Mouse (Mus musculus): Measurements from ENCODE around the gene Cpm.

The Cpm gene

DNA sequence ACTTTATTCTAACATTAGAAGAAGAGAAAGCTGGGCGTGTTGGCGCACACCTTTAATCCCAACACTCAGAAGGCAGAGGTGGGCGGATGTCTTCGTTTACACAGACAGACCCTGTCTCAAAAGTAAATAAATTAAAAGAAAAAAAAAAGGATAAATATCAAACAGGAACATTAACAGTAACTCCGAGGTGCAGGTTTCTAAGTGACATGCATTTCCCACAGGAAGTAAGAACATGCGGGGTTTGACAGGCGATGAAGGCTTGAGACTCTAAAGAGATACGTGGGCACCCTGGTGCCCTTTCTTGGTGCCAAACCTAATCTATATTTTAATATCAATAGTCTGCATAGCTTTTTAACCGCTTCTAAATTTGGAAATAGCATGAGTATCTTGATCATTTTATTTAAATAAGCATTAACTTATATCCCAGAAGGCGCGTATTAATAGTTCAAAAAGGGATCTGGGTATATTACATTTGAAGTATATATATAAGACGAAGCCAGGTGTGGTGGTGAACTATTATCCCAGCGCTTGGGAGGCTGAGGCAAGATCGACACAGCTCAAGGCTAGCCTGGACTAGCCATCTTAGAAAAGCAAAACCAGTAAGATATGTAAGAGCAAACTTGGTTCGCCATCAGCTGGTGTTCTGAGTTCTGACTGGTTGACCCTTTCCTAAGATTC lies 56.0 kb downstream of the Cpm start:
- in situ Hi-C loops (cut with MboI, MseI), result loop anchor here in 1 of 2 experiments (10.0 kb wide), 1 partner anchor 401 kb away; the partner anchor contains the start of gene Lyz2

DNA sequence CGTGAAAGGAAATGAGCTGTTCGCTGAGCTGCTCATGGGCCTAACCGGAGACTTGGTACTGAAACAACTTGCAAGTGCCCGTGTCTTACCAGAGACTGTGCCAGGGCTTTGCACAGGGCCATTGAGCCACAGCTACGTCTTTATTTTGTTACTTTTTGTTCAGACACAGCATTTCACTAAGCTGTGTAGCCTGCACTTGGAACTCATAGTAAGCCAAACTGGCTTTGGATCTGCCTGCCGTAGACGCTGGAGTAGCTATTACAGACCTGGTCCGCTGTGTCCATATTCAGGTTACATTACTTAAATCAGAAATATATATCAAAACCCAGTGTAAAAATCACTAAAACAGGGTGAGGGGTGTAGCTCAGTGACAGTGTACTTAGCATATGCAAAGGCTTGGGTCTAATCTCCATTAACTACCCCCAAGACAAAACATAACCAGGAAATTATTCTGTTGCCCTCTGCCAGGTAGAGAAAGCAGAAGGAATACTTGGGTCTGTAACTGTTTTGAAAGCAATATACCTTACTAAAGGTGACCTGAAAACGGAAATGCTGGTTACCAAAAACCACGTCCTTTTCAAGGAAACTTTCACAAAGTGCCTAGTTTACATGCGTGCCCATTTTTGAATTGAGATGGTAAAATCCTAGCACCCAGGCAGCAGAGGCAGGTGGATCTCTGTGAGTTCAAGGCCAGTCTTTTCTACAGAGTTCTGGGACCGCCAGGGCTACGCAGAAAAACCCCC lies 56.7 kb downstream of the Cpm start:
- in situ Hi-C loops (cut with MboI, MseI), result loop anchor here in 1 of 2 experiments (10.0 kb wide), 1 partner anchor 401 kb away; the partner anchor contains the start of gene Lyz2

DNA sequence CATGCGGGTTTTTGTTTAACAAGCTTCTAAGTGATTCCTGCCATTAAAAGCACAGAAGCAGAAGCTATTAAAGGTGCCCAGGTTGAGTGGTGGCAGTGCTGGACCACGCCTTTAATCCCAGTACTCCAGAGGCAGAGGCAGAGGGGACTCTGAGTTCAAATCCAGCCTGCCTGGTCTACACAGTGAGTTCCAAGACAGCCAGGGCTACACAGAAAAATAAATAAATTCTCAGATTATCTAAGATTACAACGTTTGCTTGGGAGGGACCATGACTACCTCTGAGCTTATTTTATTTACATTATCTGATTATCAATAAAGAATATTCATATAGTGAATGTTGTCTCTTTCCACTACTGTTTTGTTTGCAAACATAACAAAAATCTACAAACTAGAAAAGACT lies 57.7 kb downstream of the Cpm start:
- in situ Hi-C loops (cut with MboI, MseI), result loop anchor here in 1 of 2 experiments (10.0 kb wide), 1 partner anchor 402 kb away; the partner anchor contains the start of gene Lyz2

DNA sequence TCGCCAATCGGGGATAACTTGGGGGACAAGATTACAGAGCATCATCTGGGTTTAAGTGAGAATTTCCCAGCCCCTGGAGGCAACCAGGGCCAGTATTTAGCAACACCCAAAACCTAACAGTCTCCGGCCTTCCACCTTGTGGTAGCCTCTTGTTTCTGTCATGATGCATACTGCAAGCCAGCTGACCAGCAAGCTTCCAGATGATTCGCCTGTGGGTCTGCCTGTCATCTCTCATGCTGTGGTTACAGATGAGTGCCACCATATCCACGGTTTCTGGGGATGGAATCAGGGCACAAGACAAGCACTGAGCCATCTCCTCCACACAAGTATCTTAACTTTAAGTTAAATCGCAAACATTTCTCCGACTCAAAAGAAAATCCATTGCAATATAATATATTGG lies 58.3 kb downstream of the Cpm start:
- in situ Hi-C loops (cut with MboI, MseI), result loop anchor here in 1 of 2 experiments (10.0 kb wide), 1 partner anchor 403 kb away; the partner anchor contains the start of gene Lyz2

DNA sequence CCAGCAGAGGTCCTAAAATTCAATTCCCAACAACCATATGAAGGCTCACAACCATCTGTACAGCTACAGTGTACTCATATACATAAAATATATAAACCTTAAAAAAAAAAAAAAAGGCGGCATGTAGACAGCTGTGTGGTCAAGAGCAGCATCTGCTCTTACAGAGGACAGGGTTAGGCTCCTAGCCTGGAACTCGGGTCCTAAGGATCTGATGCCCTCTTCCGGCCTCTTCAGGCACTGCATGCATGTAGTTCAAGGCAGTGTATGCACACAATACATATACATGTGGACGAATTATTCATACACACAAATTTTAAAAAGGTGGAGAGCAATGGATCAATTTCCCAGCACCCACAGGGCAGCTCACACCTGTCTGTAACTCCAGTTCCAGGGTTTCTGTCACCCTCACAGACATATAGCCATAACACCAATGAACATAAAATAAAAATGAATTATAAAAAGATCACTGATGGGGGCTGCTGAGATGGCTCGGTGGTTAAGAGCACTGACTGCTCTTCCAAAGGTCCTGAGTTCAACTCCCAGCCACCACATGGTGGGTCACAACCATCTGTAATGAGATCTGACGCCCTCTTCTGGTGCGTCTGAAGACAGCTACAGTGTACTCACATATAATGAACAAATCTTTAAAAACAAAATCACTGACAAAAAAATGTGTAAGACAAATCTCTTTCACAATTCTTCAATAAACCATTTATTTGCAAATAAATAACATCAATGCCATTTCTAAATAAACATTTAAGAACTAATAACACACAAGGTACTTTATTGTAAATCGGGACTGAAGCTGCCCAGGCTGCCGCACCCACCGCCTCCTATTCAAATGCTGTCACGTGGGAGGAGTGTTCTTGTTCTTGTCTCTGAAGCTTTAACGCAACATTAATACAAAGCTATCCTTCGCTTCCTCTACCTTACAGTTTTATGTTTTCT lies 59.2 kb downstream of the Cpm start:
- in situ Hi-C loops (cut with MboI, MseI), result loop anchor here in 1 of 2 experiments (10.0 kb wide), 1 partner anchor 404 kb away; the partner anchor contains the start of gene Lyz2

DNA sequence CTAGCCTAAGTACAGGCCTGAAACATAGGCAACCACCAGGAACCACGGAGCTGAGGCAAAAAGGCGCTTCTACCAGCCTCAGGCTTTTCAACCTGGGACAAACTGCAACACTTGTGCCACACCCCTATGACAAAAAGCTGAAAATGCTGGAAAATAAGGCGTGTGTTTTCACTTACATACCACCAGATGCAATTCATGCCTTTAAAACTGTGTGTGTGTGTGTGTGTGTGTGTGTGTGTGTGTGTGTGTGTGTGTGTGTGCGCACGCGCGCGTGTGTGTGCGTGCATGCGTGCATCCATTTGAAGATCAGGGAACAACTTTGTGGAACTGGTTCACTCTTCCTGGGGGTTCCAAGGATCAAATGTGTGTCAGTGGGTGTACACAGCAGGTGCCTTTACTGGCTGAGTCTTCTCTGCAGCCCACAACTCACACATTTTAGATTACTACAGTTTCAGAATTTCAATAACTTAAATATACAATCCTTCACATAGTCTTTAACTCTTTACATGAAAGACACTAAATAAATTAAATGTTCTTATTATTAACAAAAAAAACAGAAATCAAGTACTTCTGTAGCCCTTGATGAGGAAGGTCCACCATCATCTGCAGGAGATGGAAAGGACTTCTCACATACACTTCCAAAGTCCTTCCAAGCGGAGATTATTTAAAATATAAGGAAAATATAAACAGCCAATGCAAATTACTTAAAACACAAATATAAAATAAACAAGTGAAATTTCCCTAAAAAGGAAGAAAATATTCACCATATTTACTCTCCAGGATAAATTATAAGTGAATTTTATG lies 60.2 kb downstream of the Cpm start:
- in situ Hi-C loops (cut with MboI, MseI), result loop anchor here (10.0 kb wide), 2 partner anchors 325 to 405 kb away; partner anchors contain the start of gene Lyz2 (in 1 of the 2)

DNA sequence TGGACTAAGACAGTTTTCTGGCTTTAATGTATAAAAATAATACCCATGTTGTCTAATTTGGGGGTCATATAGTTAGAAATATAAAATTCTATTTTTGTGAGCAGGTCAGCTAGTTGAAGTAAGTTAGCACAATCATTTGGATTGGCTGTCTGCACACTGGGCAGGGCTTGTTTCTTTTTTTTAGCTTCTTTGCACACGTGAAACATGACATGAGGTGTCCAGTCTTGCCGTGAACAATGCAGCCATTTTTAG lies 60.7 kb downstream of the Cpm start:
- in situ Hi-C loops (cut with MboI, MseI), result loop anchor here in 1 of 2 experiments (10.0 kb wide), 1 partner anchor 325 kb away; no protein-coding TSS in a partner anchor

DNA sequence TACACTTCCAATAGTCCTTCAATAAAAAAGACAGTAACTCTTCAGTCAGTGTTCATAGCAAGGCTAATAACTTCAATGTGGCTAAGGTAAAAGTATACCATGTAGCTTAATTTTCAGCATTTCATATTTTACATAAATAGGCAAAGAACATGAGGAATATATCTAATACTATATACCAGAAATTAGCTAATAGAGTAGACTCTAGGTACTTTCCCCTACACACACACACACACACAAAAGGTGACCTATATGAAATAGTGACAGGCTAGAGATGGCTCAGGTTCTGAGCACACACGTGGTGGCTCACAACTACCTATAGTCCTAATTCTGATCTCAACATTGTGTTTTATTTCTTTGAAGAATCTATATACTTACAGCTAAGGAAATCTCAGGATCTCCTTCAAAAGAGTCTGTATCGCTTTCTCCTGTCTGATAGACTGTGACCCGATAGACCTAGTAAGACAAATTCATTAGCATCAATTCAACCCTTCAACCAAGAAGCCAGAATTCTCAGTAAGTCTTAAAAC lies 61.5 kb downstream of the Cpm start:
- in situ Hi-C loops (cut with MboI, MseI), result loop anchor here in 1 of 2 experiments (10.0 kb wide), 1 partner anchor 326 kb away; no protein-coding TSS in a partner anchor

DNA sequence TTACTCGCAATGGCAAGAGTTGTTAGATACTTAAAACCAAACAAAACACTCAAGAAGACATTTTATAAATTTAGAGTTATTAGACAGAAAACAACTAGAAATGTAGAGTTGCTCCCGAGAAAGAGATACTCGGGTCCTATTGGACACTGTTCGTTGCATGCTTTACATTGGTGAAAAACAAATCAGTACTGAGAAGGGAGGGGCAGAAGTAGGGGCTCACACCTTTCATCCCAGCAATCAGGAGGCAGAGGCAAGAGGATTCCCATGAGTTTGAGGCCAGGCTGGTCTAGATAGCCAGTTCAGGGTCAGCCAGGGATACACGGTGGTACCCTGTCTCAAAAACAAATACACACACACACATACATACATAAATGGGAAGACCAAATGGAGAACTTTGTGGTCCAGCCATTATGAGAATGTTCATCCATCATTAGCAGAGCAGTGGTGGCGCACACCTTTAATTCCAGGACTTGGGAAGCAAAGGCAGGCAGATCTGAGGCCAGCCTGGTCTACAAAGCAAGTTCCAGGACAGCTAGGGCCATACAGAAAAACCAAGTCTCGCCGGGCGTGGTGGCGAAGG lies 62.2 kb downstream of the Cpm start:
- in situ Hi-C loops (cut with MboI, MseI), result loop anchor here in 1 of 2 experiments (10.0 kb wide), 1 partner anchor 327 kb away; no protein-coding TSS in a partner anchor

DNA sequence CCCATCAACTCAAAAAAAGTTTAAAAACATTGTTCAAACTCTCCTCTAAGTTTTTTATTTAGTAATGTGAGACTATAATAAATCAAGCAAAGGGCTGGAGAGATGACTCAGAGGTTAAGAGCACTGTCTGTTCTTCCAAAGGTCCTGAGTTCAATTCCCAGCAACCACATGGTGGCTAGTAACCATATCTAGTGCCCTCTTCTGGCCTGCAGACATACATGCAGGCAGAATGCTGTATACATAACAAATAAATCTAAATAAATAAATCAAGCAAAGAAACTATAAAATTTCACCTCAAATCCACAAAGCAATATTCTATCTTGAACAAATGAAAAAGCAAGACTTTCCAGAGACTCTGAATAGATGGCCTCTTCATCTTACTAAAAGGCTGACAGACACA lies 62.9 kb downstream of the Cpm start:
- in situ Hi-C loops (cut with MboI, MseI), result loop anchor here in 1 of 2 experiments (10.0 kb wide), 1 partner anchor 327 kb away; no protein-coding TSS in a partner anchor

DNA sequence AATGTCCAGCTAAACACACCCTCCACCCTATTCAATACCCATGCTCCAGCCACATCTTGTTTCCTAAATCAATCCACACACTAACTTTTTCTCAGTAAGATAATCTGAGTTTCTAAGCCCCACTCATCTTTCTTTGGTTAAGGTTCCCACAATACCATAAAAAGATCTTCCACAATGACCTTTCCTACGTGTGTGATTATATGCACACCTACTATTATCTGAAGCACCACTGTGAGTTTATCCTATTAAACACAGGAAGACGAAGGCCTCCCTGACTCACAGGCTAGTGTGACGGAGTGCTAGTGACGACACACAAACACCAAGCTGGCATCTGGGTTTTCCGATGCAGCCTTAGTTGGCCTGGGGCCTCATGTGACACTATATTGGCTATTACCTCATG lies 63.7 kb downstream of the Cpm start:
- in situ Hi-C loops (cut with MboI, MseI), result loop anchor here in 1 of 2 experiments (10.0 kb wide), 1 partner anchor 328 kb away; no protein-coding TSS in a partner anchor

DNA sequence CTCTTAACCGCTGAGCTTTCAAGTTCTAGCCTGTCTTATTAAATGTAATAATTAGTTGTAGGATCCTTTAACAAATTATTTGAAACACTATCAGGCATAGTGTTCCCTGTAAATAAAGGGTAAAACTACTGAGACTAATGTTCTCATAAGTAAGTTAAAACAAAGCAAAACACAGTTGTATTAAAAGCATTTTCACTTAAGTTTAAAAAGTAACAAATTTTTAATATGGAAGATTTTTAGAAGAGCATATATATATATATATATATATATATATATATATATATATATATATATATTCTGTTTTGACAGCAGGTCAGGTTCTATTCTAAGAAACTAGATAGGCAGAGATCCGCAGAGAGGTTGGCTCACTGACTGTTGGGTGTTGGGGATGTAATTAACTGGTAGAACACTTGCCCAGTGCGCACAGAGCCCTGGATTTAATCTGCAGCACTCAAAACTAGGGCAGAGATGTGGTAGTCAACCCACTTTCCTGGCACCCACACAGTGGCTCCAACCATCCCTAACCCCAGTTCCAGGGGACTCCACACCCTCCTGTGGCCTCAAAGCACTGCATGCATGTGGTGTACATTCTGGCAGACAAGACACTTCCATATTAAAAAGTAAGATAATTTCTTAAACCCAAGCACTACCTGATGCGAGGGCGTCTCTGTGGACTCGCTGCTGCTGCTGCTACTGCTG lies 65.1 kb downstream of the Cpm start:
- in situ Hi-C loops (cut with MboI, MseI), result loop anchor here in 1 of 2 experiments (10.0 kb wide), 1 partner anchor 330 kb away; no protein-coding TSS in a partner anchor

DNA sequence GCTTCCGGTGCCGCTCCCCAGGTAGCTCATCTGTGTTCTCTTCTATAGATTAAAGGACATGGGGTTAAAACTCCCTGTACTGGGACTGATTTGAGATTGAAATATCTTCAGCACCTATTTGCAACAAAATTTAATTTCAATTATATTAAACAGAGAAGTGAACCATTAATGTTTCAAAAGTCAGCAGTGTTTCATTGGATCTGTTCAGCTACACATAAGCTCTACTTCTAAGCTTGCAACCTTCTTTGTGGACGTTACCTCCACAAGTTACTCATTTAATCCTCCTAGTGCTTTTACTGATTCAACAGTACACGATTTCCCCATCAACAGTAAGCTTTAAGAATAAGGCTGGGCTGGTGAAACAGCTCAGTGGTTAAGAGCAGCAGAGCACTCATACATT lies 65.7 kb downstream of the Cpm start:
- in situ Hi-C loops (cut with MboI, MseI), result loop anchor here in 1 of 2 experiments (10.0 kb wide), 1 partner anchor 330 kb away; no protein-coding TSS in a partner anchor

DNA sequence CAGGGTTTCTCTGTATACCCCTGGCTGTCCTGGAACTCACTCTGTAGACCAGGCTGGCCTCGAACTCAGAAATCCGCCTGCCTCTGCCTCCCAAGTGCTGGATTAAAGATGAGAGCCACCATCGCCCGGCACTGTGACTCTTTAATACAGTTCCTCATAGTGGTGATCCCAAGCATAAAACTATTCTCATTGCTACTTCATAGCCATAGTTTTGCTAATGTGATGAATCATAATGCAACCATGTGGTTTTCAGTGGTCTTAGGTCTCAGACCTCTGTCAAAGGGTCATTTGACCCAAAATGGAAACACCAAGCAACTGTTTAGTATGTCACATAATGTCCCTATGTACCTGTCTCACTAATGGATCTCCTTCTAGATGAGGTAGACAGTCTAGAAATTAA lies 66.3 kb downstream of the Cpm start:
- in situ Hi-C loops (cut with MboI, MseI), result loop anchor here in 1 of 2 experiments (10.0 kb wide), 1 partner anchor 331 kb away; no protein-coding TSS in a partner anchor

DNA sequence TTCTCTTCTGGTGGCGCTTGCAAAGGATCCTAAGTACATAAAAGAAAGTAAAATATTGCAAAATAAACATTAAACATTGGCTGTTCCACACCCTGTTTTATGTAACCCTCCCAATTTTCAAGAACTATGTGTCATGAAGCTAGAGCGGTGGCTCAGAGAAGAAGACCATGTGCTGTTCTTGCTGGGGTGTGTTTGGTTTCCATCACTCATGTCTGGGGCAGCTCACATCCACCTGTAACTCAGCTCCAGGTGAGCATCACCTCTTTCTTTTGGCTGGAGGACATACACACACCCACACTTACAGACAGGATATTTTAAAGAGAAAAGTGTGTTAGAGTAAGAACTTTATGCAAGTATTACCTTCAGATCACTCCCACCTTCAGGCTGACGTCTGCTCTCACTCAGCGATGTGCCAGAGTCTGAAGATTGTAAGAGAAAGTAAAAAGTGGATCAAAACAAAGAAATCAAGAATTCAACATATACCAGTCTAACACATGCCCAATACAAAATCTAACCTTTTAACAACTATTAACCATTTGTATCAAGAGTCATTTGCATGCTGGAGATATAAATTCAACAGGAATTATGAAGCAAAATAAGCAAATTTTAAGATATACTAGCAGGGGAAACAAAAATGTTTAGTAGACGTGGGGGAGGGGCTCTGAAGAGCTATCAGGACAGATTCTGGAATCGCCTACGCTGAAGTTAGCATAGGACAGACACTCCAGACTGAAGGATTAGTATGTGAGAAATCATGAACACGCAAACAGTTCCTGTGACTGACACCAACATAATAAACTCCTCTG lies 66.9 kb downstream of the Cpm start:
- in situ Hi-C loops (cut with MboI, MseI), result loop anchor here in 1 of 2 experiments (10.0 kb wide), 1 partner anchor 331 kb away; no protein-coding TSS in a partner anchor

DNA sequence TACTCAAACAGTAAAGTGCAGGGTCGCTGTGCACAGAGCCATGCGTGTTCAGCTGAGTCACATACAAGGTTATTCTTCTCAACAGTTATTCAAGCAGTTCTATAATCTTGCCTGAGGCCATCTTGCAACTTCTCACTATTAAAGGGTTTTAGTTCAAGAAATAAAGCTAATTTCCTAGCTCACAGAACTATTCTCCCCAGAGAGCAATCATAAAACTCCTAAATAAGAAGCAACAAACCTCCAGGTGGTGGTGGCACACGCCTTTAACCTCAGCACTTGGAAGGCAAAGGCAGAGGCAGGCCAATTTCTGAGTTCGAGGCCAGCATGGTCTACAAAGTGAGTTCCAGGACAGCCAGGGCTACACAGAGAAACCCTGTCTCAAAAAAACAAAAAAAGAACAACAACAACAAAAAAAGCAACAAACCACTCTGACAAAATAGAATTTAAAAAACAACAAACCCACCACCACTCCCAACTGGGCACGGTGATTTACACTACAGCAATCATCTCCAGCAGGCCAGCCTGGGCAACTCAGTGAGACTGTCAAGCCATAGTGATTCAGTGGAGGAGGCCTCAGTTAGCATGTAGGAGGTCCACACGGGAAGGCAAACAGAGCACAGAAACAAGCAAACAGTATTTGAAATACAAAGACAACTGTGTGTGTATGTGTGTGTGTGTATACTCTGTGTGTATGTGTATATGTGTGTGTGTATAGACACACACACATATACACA lies 67.7 kb downstream of the Cpm start:
- in situ Hi-C loops (cut with MboI, MseI), result loop anchor here in 1 of 2 experiments (10.0 kb wide), 1 partner anchor 332 kb away; no protein-coding TSS in a partner anchor

DNA sequence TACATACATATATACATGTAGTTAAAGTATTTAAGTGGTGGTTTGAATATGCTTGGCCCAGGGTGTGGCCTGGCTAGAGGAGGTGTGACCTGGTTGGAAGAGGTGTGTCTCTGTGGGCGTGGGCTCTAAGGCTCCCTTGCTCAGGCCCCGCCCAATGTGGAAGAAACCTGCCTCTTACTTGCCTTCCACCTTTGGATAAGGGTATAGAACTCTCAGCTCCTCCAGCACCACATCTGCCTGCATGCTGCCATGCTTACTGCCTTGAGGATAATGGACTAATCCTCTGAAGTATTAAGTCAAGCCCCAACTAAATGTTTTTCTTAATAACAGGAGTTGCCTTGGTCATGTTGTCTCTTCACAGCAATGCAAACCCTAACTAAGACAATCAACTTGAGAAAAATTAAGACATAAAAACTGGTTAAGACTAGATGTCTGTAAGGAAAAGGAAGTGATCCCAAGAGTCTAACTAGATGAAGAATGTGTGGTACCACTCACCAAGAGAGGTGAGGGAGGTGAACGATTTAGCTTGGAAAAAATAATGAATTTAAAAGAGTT lies 68.3 kb downstream of the Cpm start:
- in situ Hi-C loops (cut with MboI, MseI), result loop anchor here in 1 of 2 experiments (10.0 kb wide), 1 partner anchor 333 kb away; no protein-coding TSS in a partner anchor
